Mouse (Mus musculus) embryonic facial prominence, embryonic 14.5 days (tissue): Measurements from ENCODE around the gene Nol11. TPM values are rescaled to one million over a fixed set of nuclear protein-coding genes. Genes with fewer than 3 reads are reported as not detected.

Experiments used
- polyA plus RNA-seq: library from polyadenylated mRNA; unstranded; fragments of >200 nt; fragmentation: Nextera tagmentation; extraction: Ambion mirVana; gene quantifications from 2 replicates; pipeline ENCODE4 v1.2.1, GENCODE M21; 2014

The Nol11 gene
- polyA plus RNA-seq, 1 experiment from 2014 or later, result 37.4 TPM

Other genes starting within 250 kb of the Nol11 start
- gene Kpna2, start 189.8 kb downstream of the Nol11 start, polyA plus RNA-seq, result 294 and 347 TPM in 2 replicates
- gene 1810010H24Rik, start 163.7 kb downstream of the Nol11 start, polyA plus RNA-seq, result 4.1 and 4.3 TPM in 2 replicates
- 34.8 and 37.0 TPM in 2 replicates for gene Bptf, start 57.3 kb downstream of the Nol11 start, polyA plus RNA-seq